Mouse (Mus musculus): ENCODE data around the gene Pigk.

DNA sequence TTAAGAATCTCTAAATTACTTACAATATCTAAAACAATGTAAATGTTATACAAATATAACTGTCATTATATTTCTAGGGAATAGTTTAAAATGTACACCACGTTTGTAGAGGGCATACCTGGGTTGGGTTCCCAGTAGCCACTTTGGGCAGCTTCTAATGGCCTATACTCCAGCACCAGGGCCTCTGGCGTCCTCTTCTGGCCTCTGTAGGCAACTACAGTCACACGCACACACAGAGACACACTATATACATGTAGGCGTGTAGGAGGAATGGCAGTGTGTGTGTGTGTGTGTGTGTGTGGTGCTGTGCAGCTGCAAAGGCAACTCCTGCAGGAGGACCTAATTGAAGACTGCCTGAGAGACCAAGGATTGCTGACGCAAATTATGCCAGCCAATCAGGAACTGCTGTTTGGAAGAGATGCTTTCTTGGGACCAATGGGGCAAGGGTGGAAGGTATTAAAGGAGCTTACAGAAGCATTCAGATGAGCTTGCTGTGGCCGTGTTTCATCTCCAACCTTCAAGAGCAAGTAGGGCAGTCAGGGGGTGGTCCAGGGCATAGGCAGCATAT, 161.9 kb downstream of the Pigk start:
- TF ChIP-seq ZNF384 (IDR thresholded peaks at IDR 0.05; ENCODE audit: low read depth, low read length) = no peak
- peak; percentile 30; the same call in 1 of the 2 replicates for TF ChIP-seq ZC3H11A (IDR thresholded peaks at IDR 0.05; ENCODE audit: borderline replicate concordance, low read depth, low read length)
- TF ChIP-seq CHD2 (IDR thresholded peaks at IDR 0.05; ENCODE audit: low read depth, low read length) = no peak
- no peak for TF ChIP-seq MAFK (IDR thresholded peaks at IDR 0.05; ENCODE audit: insufficient read depth, low read depth, low read length)
- TF ChIP-seq HCFC1 (IDR thresholded peaks at IDR 0.05; ENCODE audit: borderline replicate concordance, insufficient read depth, low read length) = no peak

Data from ES-E14 (cell line).